Mouse (Mus musculus) liver, postnatal 0 days (tissue): ENCODE measurements around the gene Pmvk.

Experiments
- CTCF ChIP-seq: sonication (generic); IDR thresholded peaks from 2 replicates; pipeline ENCODE4 v1.5.1; 2016; ENCODE audit warnings: antibody characterized with exemption, low read depth
- EP300 ChIP-seq: IDR thresholded peaks from 2 replicates; pipeline ENCODE4 v1.6.1; 2016; ENCODE audit warnings: antibody characterized with exemption, low read depth, mild to moderate bottlenecking

- TF ChIP-seq CTCF (no peak), EP300 (no peak)
Observed at GRCm38 (mm10) chr3:89458372-89458964, 4.1 kb downstream of the Pmvk start.
